Mouse (Mus musculus) ES-E14 (cell line): ENCODE measurements around the gene Aco2. TPM values are rescaled to one million over a fixed set of nuclear protein-coding genes. Genes with fewer than 3 reads are reported as not detected.

Source experiments
- DNase-seq: peaks from one replicate; pipeline ENCODE4 v3.0.0-alpha.2; 2013; ENCODE audit warnings: low read depth, low spot score
- H3K27ac ChIP-seq: 2 replicates; pipeline ENCODE4 v1.5.1; 2012; ENCODE audit warnings: low read depth, mild to moderate bottlenecking, low read length, moderate library complexity, mixed read lengths; ENCODE audit not compliant: poor library complexity, insufficient read depth, severe bottlenecking
- H3K36me3 ChIP-seq: 2 replicates; pipeline ENCODE4 v1.6.1; 2012; ENCODE audit warnings: mild to moderate bottlenecking, low read length, moderate library complexity, mixed read lengths; ENCODE audit not compliant: control insufficient read depth, poor library complexity, insufficient read depth, severe bottlenecking
- H3K4me1 ChIP-seq, 2 experiments: fragments of 150-350 bp in 1 of 2; sonication (generic) in 1 of 2; 2 replicates each; pipeline ENCODE4 v1.6.1; 2012; ENCODE audit warnings: low read length in 2 of 2, mild to moderate bottlenecking in 1 of 2, mixed read lengths in 1 of 2; ENCODE audit not compliant: control insufficient read depth in 2 of 2, insufficient read depth in 2 of 2, poor library complexity in 1 of 2
- H3K4me3 ChIP-seq, 2 experiments: fragments of 150-350 bp in 1 of 2; sonication (generic) in 1 of 2; 2 replicates each; pipeline ENCODE4 v1.5.1; 2012; ENCODE audit warnings: low read length in 2 of 2, low read depth in 1 of 2, mild to moderate bottlenecking in 1 of 2, mixed read lengths in 1 of 2; ENCODE audit not compliant: insufficient read depth in 1 of 2, poor library complexity in 1 of 2, severe bottlenecking in 1 of 2
- H3K9ac ChIP-seq: 2 replicates; pipeline ENCODE4 v1.6.1; 2012; ENCODE audit warnings: low read depth, mild to moderate bottlenecking, low read length, mixed read lengths; ENCODE audit not compliant: poor library complexity, insufficient read depth, severe bottlenecking
- H3K9me3 ChIP-seq: fragments of 150-350 bp; sonication (generic); 2 replicates; pipeline ENCODE4 v1.6.1; 2012; ENCODE audit warnings: low read depth, mild to moderate bottlenecking, low read length; ENCODE audit not compliant: control insufficient read depth, insufficient read depth
- CHD2 ChIP-seq: IDR thresholded peaks from 2 replicates; pipeline ENCODE4 v1.6.1; 2014; ENCODE audit warnings: mild to moderate bottlenecking, low read depth, low read length, inconsistent platforms
- HCFC1 ChIP-seq: IDR thresholded peaks from 2 replicates; pipeline ENCODE4 v1.6.1; 2012; ENCODE audit warnings: low read length, inconsistent platforms, borderline replicate concordance; ENCODE audit not compliant: insufficient read depth
- MAFK ChIP-seq: IDR thresholded peaks from 2 replicates; pipeline ENCODE4 v1.6.1; 2014; ENCODE audit warnings: mild to moderate bottlenecking, low read depth, low read length, inconsistent platforms; ENCODE audit not compliant: insufficient read depth
- ZC3H11A ChIP-seq: IDR thresholded peaks from 2 replicates; pipeline ENCODE4 v1.6.1; 2012; ENCODE audit warnings: low read depth, mild to moderate bottlenecking, inconsistent platforms, low read length, borderline replicate concordance
- ZNF384 ChIP-seq: IDR thresholded peaks from 2 replicates; pipeline ENCODE4 v1.6.1; 2012; ENCODE audit warnings: low read depth, low read length, inconsistent platforms
- in situ Hi-C, 2 experiments: fragments of 600-800 bp; cut with MboI; formaldehyde crosslinking; loops; one replicate each; pipeline ENCODE4 v1.15.1; 2025; ENCODE audit warnings: low sequenced_read_pairs in 2 of 2, inconsistent platforms in 1 of 2; ENCODE audit not compliant: unreplicated experiment in 2 of 2
- total RNA-seq: library from RNA; depleted of rRNA; stranded (reverse); fragments of 300-350 nt; gene quantifications from 2 replicates; pipeline ENCODE4 v1.2.3, GENCODE M21; 2012

Aco2 gene
- total RNA-seq, 1 experiment, result 444 TPM

DNA sequence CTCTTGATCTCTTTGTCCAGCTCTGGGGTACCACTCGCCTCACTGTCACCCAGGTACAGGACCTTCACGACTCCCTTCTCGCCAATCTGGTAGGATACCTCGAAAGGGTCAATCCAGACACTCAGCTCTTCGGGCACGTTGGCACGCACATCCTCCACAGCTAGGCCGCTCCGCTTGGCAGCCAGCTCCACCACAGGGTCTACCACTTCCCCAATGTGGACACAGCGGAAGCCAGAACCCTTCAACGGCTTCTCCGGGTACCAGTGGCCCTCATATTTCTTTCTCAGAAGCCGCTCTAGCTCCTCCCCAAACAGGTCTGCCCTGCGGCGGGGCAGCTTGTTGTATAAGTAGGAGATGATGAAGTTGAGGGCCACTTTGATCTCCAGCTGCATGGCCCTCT lies 20.7 kb upstream of the Aco2 start:
- peaks cover 11% of the 10 kb centered on the region; the same call in 1 of the 2 replicates for H3K36me3 ChIP-seq
- H3K9me3 ChIP-seq, result no peaks in the 10 kb centered on the region
- TF ChIP-seq HCFC1 (no peak), MAFK (no peak), ZNF384 (no peak), ZC3H11A (no peak), CHD2 (no peak)
- in situ Hi-C loops, result no loop called here
- no peak overlapping the region for H3K27ac ChIP-seq
- peaks cover 0 to 18% of the 10 kb centered on the region in 2 experiments; a peak in 1 of 4 replicates for H3K4me1 ChIP-seq
- DNase-seq, result no peak
- H3K9ac ChIP-seq, result no peak overlapping the region
- H3K4me3 ChIP-seq, result peak overlapping the region; percentile 12 to 17; a peak in 3 of 4 replicates

- no peak overlapping the region for H3K27ac ChIP-seq
- no peaks in the 10 kb centered on the region for H3K9me3 ChIP-seq
- no peak for DNase-seq
- H3K4me3 ChIP-seq, result no peak overlapping the region
- TF ChIP-seq ZC3H11A (no peak), CHD2 (no peak), ZNF384 (no peak), HCFC1 (no peak)
- H3K9ac ChIP-seq, result no peak overlapping the region
- peaks cover 0 to 24% of the 10 kb centered on the region in 2 experiments; a peak in 2 of 4 replicates for H3K4me1 ChIP-seq
- in situ Hi-C loops, result no loop called here
- H3K36me3 ChIP-seq, result peaks cover 11% of the 10 kb centered on the region; the same call in 1 of the 2 replicates
Measured at GRCm38 (mm10) chr15:81852411-81853000, 19.6 kb upstream of the Aco2 start.

DNA sequence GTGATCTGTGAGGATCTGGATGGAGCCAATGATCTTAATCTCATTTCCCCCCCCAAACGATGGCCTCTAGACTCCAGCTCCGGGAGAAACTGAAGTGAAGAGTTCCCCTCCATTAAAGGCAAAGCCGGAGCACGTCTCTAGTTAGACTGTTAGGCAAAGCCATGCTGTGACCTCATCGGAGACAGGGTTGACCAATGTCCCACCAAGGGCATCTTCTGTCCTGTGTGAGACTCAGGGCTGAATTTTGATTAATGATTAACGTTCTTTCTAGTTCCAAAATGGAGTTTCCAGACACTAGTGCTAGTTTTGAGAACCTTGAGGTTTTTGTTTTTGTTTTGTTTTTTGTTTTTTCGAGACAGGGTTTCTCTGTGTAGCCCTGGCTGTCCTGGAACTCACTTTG lies 19.0 kb upstream of the Aco2 start:
- peaks cover 11% of the 10 kb centered on the region; the same call in 1 of the 2 replicates for H3K36me3 ChIP-seq

GRCm38 (mm10) chr15:81856030-81856790 lies 15.9 kb upstream of the Aco2 start:
- Histone ChIP-seq H3K9me3 (no peaks in the 10 kb centered on the region), H3K27ac (no peak overlapping the region), H3K4me3 (peak overlapping the region; percentile 84 to 85), H3K9ac (peak overlapping the region; percentile 76), H3K4me1 (peaks cover 0 to 9% of the 10 kb centered on the region in 2 experiments; a peak in 2 of 4 replicates), H3K36me3 (no peaks in the 10 kb centered on the region)
- in situ Hi-C loops, result no loop called here
- peak; percentile 94 for TF ChIP-seq HCFC1
- TF ChIP-seq ZNF384, result no peak
- DNase-seq, result peak; percentile 79

More for the DNA sequence above, 19.0 kb upstream of the Aco2 start:
- H3K9me3 ChIP-seq, result no peaks in the 10 kb centered on the region
- in situ Hi-C loops, result no loop called here
- TF ChIP-seq HCFC1, result no peak
- no peak for TF ChIP-seq MAFK
- no peak for TF ChIP-seq CHD2
- TF ChIP-seq ZNF384, result no peak
- no peak for TF ChIP-seq ZC3H11A
- peaks cover 0 to 24% of the 10 kb centered on the region in 2 experiments; a peak in 2 of 4 replicates for H3K4me1 ChIP-seq
- no peak for DNase-seq
- H3K27ac ChIP-seq, result no peak overlapping the region
- H3K4me3 ChIP-seq, result no peak overlapping the region
- no peak overlapping the region for H3K9ac ChIP-seq
